Mouse (Mus musculus): ENCODE data around the gene Smarca5. TPM values are rescaled to one million over a fixed set of nuclear protein-coding genes. Genes with fewer than 3 reads are reported as not detected.
A peak's percentile ranks its signal among the peaks of the same experiment; 100 is the strongest.
"Not testable (repeated sequence)": the region's sequence is repeated elsewhere in the genome, so short reads cannot be mapped to it uniquely, and the experiment has no call there.

Smarca5 gene
- polyA plus RNA-seq (2015; fragmentation: Nextera tagmentation; extraction: Ambion mirVana): 21.0 and 41.8 TPM in 2 replicates

GRCm38 (mm10) chr8:80739155-80739924 is at the start of gene Smarca5:
TSS of gene Smarca5 (minus strand) at chr8:80739497.
- 2% methylated on average over 73 of the region's 91 CpGs for WGBS
- not testable (repeated sequence) for H3K36me3 ChIP-seq (ENCODE audit: control insufficient read depth, insufficient read depth, low read length)
- ATAC-seq: peak; percentile 99

GRCm38 (mm10) chr8:80784559-80784958 is 45.3 kb upstream of the Smarca5 start:
- WGBS: 90% methylated on average over 9 of the region's 9 CpGs
- ATAC-seq: no peak
- no peak overlapping the region for H3K9ac ChIP-seq (ENCODE audit: low read depth, low read length)
- no peak overlapping the region for H3K4me3 ChIP-seq (ENCODE audit: low read length)
- no peak overlapping the region for H3K27ac ChIP-seq (ENCODE audit: low read length)
- H3K9me3 ChIP-seq (ENCODE audit: control insufficient read depth, low read length): no peaks in the 10 kb centered on the region
- peaks cover 2% of the 10 kb centered on the region for H3K36me3 ChIP-seq (ENCODE audit: control insufficient read depth, insufficient read depth, low read length)
- H3K4me2 ChIP-seq (ENCODE audit: low read depth, low read length): no peak overlapping the region
- H3K27me3 ChIP-seq (replicated peaks; ENCODE audit: control insufficient read depth, insufficient read depth, low read length): no peaks in the 10 kb centered on the region
- H3K4me1 ChIP-seq (ENCODE audit: control insufficient read depth, insufficient read depth, low read length): no peaks in the 10 kb centered on the region; the same call in 1 of the 2 replicates

More at GRCm38 (mm10) chr8:80739155-80739924, at the start of gene Smarca5:
- not testable (repeated sequence) for H3K27me3 ChIP-seq (replicated peaks; ENCODE audit: control insufficient read depth, insufficient read depth, low read length); H3K9me3 ChIP-seq (ENCODE audit: control insufficient read depth, low read length); H3K4me1 ChIP-seq (ENCODE audit: control insufficient read depth, insufficient read depth, low read length)
- H3K4me3 ChIP-seq (ENCODE audit: low read length): peak within 1 kb of the TSS; percentile 79
- H3K27ac ChIP-seq (ENCODE audit: low read length): peak within 1 kb of the TSS; percentile 98
- H3K4me2 ChIP-seq (ENCODE audit: low read depth, low read length): peak within 1 kb of the TSS; percentile 74
- H3K9ac ChIP-seq (ENCODE audit: low read depth, low read length): peak within 1 kb of the TSS; percentile 94

DNA sequence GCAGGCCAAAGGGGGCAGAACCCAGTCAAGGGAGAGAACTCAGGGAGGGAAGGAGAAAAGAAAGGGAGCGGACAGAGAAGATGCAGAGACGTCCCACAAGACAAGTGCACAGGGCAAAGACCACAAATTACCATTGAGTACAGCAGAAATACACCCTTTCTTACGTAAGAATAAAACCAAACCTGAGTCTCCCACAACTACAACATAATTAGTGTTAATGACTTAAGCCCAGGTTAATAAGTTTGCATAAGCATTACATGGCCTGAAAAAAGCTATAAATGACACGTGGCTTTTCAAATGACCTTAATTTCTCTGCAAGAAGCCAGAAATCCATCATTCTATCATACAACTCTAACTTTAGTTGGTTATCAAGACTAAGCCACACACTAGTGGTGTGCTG is 44.0 kb upstream of the Smarca5 start:
- Histone ChIP-seq H3K27me3 (replicated peaks; ENCODE audit: control insufficient read depth, insufficient read depth, low read length) (no peaks in the 10 kb centered on the region), H3K4me2 (ENCODE audit: low read depth, low read length) (no peak overlapping the region), H3K36me3 (ENCODE audit: control insufficient read depth, insufficient read depth, low read length) (peaks cover 2% of the 10 kb centered on the region; the same call in 1 of the 2 replicates), H3K9ac (ENCODE audit: low read depth, low read length) (no peak overlapping the region), H3K4me1 (ENCODE audit: control insufficient read depth, insufficient read depth, low read length) (no peaks in the 10 kb centered on the region; the same call in 1 of the 2 replicates), H3K4me3 (ENCODE audit: low read length) (no peak overlapping the region), H3K27ac (ENCODE audit: low read length) (no peak overlapping the region), H3K9me3 (ENCODE audit: control insufficient read depth, low read length) (no peaks in the 10 kb centered on the region)
- ATAC-seq: no peak
- 90% methylated on average over 4 of the region's 4 CpGs for WGBS

- Histone ChIP-seq H3K27ac (ENCODE audit: low read length) (peak overlapping the region; percentile 55), H3K9ac (ENCODE audit: low read depth, low read length) (no peak overlapping the region), H3K27me3 (replicated peaks; ENCODE audit: control insufficient read depth, insufficient read depth, low read length) (no peaks in the 10 kb centered on the region), H3K4me1 (ENCODE audit: control insufficient read depth, insufficient read depth, low read length) (no peaks in the 10 kb centered on the region; the same call in 1 of the 2 replicates), H3K9me3 (ENCODE audit: control insufficient read depth, low read length) (no peaks in the 10 kb centered on the region), H3K36me3 (ENCODE audit: control insufficient read depth, insufficient read depth, low read length) (peaks cover 6% of the 10 kb centered on the region), H3K4me2 (ENCODE audit: low read depth, low read length) (no peak overlapping the region), H3K4me3 (ENCODE audit: low read length) (no peak overlapping the region)
- ATAC-seq: peak; percentile 73
- WGBS: 33% methylated on average over 10 of the region's 10 CpGs
Measured at GRCm38 (mm10) chr8:80781338-80781737, 42.0 kb upstream of the Smarca5 start.

DNA sequence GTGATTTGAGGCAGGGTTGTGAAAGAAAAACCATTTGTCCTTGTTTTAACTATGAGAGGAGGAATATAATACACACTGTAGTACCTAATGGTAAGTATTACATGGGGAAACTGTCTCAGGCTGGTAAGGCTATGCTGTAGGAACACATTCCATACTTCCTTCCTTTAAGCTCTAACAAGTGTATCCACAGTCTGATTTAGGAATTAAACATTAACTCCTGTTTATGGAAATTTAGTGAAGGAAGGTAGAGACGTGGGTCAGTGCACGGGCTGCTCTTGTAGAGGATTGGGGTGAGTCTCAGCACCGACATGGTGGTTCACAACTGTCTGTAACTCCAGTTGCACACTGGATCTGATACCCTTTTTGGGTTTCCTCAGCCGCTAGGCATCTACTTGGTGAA is 41.0 kb upstream of the Smarca5 start:
- WGBS: 66% methylated on average over 4 of the region's 4 CpGs
- H3K4me3 ChIP-seq (ENCODE audit: low read length): no peak overlapping the region
- H3K9ac ChIP-seq (ENCODE audit: low read depth, low read length): no peak overlapping the region
- no peak overlapping the region for H3K4me2 ChIP-seq (ENCODE audit: low read depth, low read length)
- H3K27ac ChIP-seq (ENCODE audit: low read length): no peak overlapping the region
- peak; percentile 37 for ATAC-seq
- no peaks in the 10 kb centered on the region for H3K9me3 ChIP-seq (ENCODE audit: control insufficient read depth, low read length)
- no peaks in the 10 kb centered on the region; the same call in 1 of the 2 replicates for H3K4me1 ChIP-seq (ENCODE audit: control insufficient read depth, insufficient read depth, low read length)
- peaks cover 6% of the 10 kb centered on the region for H3K36me3 ChIP-seq (ENCODE audit: control insufficient read depth, insufficient read depth, low read length)
- no peaks in the 10 kb centered on the region for H3K27me3 ChIP-seq (replicated peaks; ENCODE audit: control insufficient read depth, insufficient read depth, low read length)

GRCm38 (mm10) chr8:80776436-80776835 is 37.1 kb upstream of the Smarca5 start:
- H3K9ac ChIP-seq (ENCODE audit: low read depth, low read length): no peak overlapping the region
- 76% methylated on average over 8 of the region's 8 CpGs for WGBS
- no peaks in the 10 kb centered on the region for H3K27me3 ChIP-seq (replicated peaks; ENCODE audit: control insufficient read depth, insufficient read depth, low read length)
- no peak overlapping the region for H3K4me3 ChIP-seq (ENCODE audit: low read length)
- no peaks in the 10 kb centered on the region for H3K9me3 ChIP-seq (ENCODE audit: control insufficient read depth, low read length)
- H3K36me3 ChIP-seq (ENCODE audit: control insufficient read depth, insufficient read depth, low read length): peaks cover 9% of the 10 kb centered on the region
- H3K4me1 ChIP-seq (ENCODE audit: control insufficient read depth, insufficient read depth, low read length): peaks cover 5% of the 10 kb centered on the region; the same call in 1 of the 2 replicates
- ATAC-seq: no peak
- no peak overlapping the region for H3K27ac ChIP-seq (ENCODE audit: low read length)
- H3K4me2 ChIP-seq (ENCODE audit: low read depth, low read length): no peak overlapping the region

DNA sequence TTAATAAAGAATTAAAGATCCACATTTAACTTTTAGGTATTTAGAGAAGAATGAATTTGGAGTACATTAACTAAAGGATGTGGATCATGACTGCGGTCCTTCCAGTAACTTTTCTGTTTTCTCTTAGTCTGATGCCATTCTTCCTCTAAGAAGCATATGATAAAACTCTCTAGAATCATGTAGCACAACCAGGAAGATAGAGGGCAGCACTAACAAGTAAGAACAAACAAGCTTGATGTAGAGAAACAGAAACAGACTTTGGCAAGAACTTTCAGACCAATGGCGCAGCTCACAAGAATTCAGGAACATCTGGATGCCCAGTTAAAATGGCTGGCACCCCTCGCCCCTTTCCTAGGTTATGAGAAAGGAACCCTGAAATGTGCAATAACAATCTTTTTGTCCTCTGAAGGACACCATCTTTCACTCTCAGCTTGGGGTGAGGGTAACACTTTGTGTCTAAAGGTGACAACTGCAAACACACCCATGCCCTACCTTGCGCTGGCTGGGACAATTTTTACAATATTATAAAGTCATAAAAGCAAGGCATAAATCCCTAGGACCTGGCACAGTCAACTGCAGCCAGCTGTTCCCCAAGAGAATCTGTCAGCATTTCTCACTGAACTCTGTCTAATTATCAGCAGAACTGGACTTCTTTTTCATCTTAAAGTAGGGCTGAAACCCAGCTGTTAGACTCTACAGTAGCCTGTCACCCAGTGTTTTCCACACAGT is 33.6 kb upstream of the Smarca5 start:
- Histone ChIP-seq H3K9ac (ENCODE audit: low read depth, low read length) (no peak overlapping the region), H3K4me1 (ENCODE audit: control insufficient read depth, insufficient read depth, low read length) (peaks cover 5% of the 10 kb centered on the region; the same call in 1 of the 2 replicates), H3K9me3 (ENCODE audit: control insufficient read depth, low read length) (no peaks in the 10 kb centered on the region), H3K27ac (ENCODE audit: low read length) (peak overlapping the region; percentile 66), H3K4me3 (ENCODE audit: low read length) (no peak overlapping the region), H3K27me3 (replicated peaks; ENCODE audit: control insufficient read depth, insufficient read depth, low read length) (no peaks in the 10 kb centered on the region), H3K36me3 (ENCODE audit: control insufficient read depth, insufficient read depth, low read length) (peaks cover 20% of the 10 kb centered on the region), H3K4me2 (ENCODE audit: low read depth, low read length) (no peak overlapping the region)
- peak; percentile 82 for ATAC-seq
- 82% methylated on average over 4 of the region's 4 CpGs for WGBS

DNA sequence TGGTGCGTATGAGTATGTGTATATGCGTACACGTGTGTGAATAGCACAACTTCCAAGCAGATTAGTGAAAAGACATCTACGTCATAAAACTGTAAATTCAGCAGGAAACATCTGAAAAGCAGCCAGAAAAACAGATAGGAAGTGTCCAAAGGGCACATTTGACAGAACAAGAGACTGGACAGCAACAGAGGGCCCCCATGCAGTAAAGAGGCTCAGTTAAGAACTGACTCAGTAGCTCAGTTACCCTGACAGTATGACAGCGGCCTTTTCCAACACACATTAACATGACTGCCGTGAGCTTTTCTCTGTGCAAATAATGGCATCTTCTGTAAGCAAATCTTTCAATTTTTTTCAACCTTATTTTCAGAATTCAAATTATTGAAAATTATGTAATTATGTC is 29.2 kb upstream of the Smarca5 start:
- WGBS: 72% methylated on average over 6 of the region's 6 CpGs
- H3K9ac ChIP-seq (ENCODE audit: low read depth, low read length): no peak overlapping the region
- peak; percentile 93 for ATAC-seq
- H3K9me3 ChIP-seq (ENCODE audit: control insufficient read depth, low read length): no peaks in the 10 kb centered on the region
- no peak overlapping the region for H3K4me2 ChIP-seq (ENCODE audit: low read depth, low read length)
- peaks cover 20% of the 10 kb centered on the region for H3K36me3 ChIP-seq (ENCODE audit: control insufficient read depth, insufficient read depth, low read length)
- H3K4me3 ChIP-seq (ENCODE audit: low read length): no peak overlapping the region
- no peaks in the 10 kb centered on the region for H3K27me3 ChIP-seq (replicated peaks; ENCODE audit: control insufficient read depth, insufficient read depth, low read length)
- H3K4me1 ChIP-seq (ENCODE audit: control insufficient read depth, insufficient read depth, low read length): no peaks in the 10 kb centered on the region
- H3K27ac ChIP-seq (ENCODE audit: low read length): no peak overlapping the region

GRCm38 (mm10) chr8:80753017-80753715 is 13.9 kb upstream of the Smarca5 start:
- no peaks in the 10 kb centered on the region for H3K27me3 ChIP-seq (replicated peaks; ENCODE audit: control insufficient read depth, insufficient read depth, low read length)
- H3K9me3 ChIP-seq (ENCODE audit: control insufficient read depth, low read length): no peaks in the 10 kb centered on the region
- H3K4me3 ChIP-seq (ENCODE audit: low read length): no peak overlapping the region
- no peak overlapping the region for H3K27ac ChIP-seq (ENCODE audit: low read length)
- no peaks in the 10 kb centered on the region for H3K4me1 ChIP-seq (ENCODE audit: control insufficient read depth, insufficient read depth, low read length)
- peak; percentile 61 for ATAC-seq
- no peak overlapping the region for H3K9ac ChIP-seq (ENCODE audit: low read depth, low read length)
- H3K4me2 ChIP-seq (ENCODE audit: low read depth, low read length): no peak overlapping the region
- WGBS: 26% methylated on average over 9 of the region's 9 CpGs
- no peaks in the 10 kb centered on the region for H3K36me3 ChIP-seq (ENCODE audit: control insufficient read depth, insufficient read depth, low read length)

Measured in intestine, embryonic 16.5 days (tissue).